Mouse (Mus musculus) left cerebral cortex, adult 8-10 months (tissue): ENCODE measurements around the gene Pck1. TPM values are rescaled to one million over a fixed set of nuclear protein-coding genes. Genes with fewer than 3 reads are reported as not detected.

Experiments
- DNase-seq, 2 experiments: peaks; one replicate each; pipeline ENCODE4 v3.0.0; 2022; ENCODE audit warnings: low spot score in 2 of 2
- total RNA-seq, 4 experiments: library from RNA; stranded (reverse); gene quantifications; 2 replicates each; pipeline ENCODE4 v1.2.4; 2022

Pck1 gene
- total RNA-seq, 4 experiments from 2014 or later: 0.11 TPM; not detected in 3

- DNase-seq: no peak
Measured at GRCm38 (mm10) chr2:173148001-173148400, 4.8 kb upstream of the Pck1 start.

- no peak for DNase-seq
Measured at GRCm38 (mm10) chr2:173151352-173151751, 1.5 kb upstream of the Pck1 start.

- no peak for DNase-seq
Measured at GRCm38 (mm10) chr2:173151784-173152284, 1.0 kb upstream of the Pck1 start.

- DNase-seq: no peak
Measured at GRCm38 (mm10) chr2:173153266-173153665, 418 bp downstream of the Pck1 start.

- DNase-seq: no peak
Measured at GRCm38 (mm10) chr2:173154513-173154912, 1.7 kb downstream of the Pck1 start.

GRCm38 (mm10) chr2:173154962-173155361 lies 2.1 kb downstream of the Pck1 start:
- no peak for DNase-seq

- DNase-seq: no peak
Measured at GRCm38 (mm10) chr2:173155907-173156306, 3.1 kb downstream of the Pck1 start.

- no peak for DNase-seq
Measured at GRCm38 (mm10) chr2:173156923-173157322, 4.1 kb downstream of the Pck1 start.

- DNase-seq: no peak
Measured at GRCm38 (mm10) chr2:173157376-173157775, 4.5 kb downstream of the Pck1 start.

- DNase-seq: no peak
Measured at GRCm38 (mm10) chr2:173157871-173158270, 5.0 kb downstream of the Pck1 start.

GRCm38 (mm10) chr2:173158390-173159055 lies 5.7 kb downstream of the Pck1 start:
- DNase-seq: no peak

GRCm38 (mm10) chr2:173159354-173160311 lies 6.8 kb downstream of the Pck1 start:
- DNase-seq: no peak

GRCm38 (mm10) chr2:173163380-173163779 lies 10.5 kb downstream of the Pck1 start:
- DNase-seq: no peak

- no peak for DNase-seq
Measured at GRCm38 (mm10) chr2:173164358-173164757, 11.5 kb downstream of the Pck1 start.

GRCm38 (mm10) chr2:173164946-173165345 lies 12.1 kb downstream of the Pck1 start:
- no peak for DNase-seq

- no peak for DNase-seq
Measured at GRCm38 (mm10) chr2:173165357-173165756, 12.5 kb downstream of the Pck1 start.

- no peak for DNase-seq
Measured at GRCm38 (mm10) chr2:173168411-173168851, 15.6 kb downstream of the Pck1 start.

GRCm38 (mm10) chr2:173170081-173170480 lies 17.2 kb downstream of the Pck1 start:
- no peak for DNase-seq

GRCm38 (mm10) chr2:173170715-173171114 lies 17.9 kb downstream of the Pck1 start:
- no peak for DNase-seq

GRCm38 (mm10) chr2:173171470-173171869 lies 18.6 kb downstream of the Pck1 start:
- peak in 1 of 2 experiments; percentile 26 for DNase-seq

GRCm38 (mm10) chr2:173171956-173172355 lies 19.1 kb downstream of the Pck1 start:
- no peak for DNase-seq

- DNase-seq: no peak
Measured at GRCm38 (mm10) chr2:173172386-173172785, 19.5 kb downstream of the Pck1 start.
